8 mouse cellular contexts compared by ENCODE assay signal in the genomic region with DNA sequence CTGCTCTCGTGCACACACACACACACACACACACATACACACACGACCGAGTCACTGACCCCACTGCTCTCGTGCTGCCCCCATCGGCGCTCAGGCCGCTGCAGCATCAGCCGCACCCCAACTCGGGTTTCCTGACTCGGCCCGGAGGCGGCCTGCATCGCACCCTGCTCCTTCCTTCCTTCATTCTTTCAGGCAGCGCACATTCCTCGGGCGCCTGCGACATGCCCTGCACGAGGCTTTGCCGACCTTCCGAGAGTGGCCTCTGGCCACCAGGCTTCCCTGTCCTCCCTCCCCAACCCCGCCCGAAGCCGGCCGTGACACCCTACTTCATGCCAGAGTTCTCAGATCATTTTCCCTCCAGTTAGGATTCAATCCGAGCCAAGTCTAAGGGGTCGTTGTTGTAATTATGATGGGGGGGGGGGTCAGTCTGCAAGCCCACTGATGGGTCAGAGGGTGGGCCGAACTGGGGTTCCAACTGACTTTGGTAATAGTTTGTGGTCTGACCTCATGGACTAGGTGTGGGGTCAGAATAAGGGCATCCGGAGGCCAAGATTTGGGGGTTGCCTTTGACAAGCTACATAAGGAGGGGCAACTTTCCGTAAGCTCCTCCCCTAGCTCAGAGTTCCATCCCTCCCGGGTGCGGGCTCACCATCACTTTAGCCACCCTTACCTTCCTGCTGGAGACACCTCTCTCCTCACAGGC. TPM values are rescaled to one million over a fixed set of nuclear protein-coding genes. Genes with fewer than 3 reads are reported as not detected.
DNase-seq lines count a peak whose midpoint lies in the region; ATAC-seq lines count a peak whose summit lies in the region.

No protein-coding gene starts in this region.

- peaks cover 43% of the 10 kb centered on the region for H3K4me1 ChIP-seq in heart, embryonic 12.5 days (replicated peaks)
- peaks cover 47% of the 10 kb centered on the region for H3K4me1 ChIP-seq in kidney, embryonic 15.5 days
- H3K4me1 ChIP-seq in stomach, embryonic 16.5 days (ENCODE audit: control insufficient read depth, insufficient read depth, low read length), result peaks cover 24% of the 10 kb centered on the region

- peak overlapping the region; percentile 43 for H3K4me3 ChIP-seq in heart, embryonic 12.5 days
- peak overlapping the region; percentile 94 for H3K4me3 ChIP-seq in kidney, embryonic 15.5 days (replicated peaks)
- peak overlapping the region; percentile 88 for H3K4me3 ChIP-seq in stomach, embryonic 16.5 days (replicated peaks; ENCODE audit: low read length)

- H3K9me3 ChIP-seq in heart, embryonic 12.5 days (replicated peaks), result no peaks in the 10 kb centered on the region
- no peaks in the 10 kb centered on the region for H3K9me3 ChIP-seq in kidney, embryonic 15.5 days (replicated peaks)
- H3K9me3 ChIP-seq in stomach, embryonic 16.5 days (replicated peaks; ENCODE audit: control insufficient read depth, low read length), result no peaks in the 10 kb centered on the region

- WGBS in heart, embryonic 12.5 days, result 8% methylated on average over 31 of the region's 31 CpGs
- 4% methylated on average over 30 of the region's 31 CpGs for WGBS in kidney, embryonic 15.5 days
- 7% methylated on average over 30 of the region's 31 CpGs for WGBS in stomach, embryonic 16.5 days

- H3K27ac ChIP-seq in heart, embryonic 12.5 days (ENCODE audit: poor library complexity, severe bottlenecking), result peak overlapping the region; percentile 97
- peak overlapping the region; percentile 100 for H3K27ac ChIP-seq in kidney, embryonic 15.5 days
- peak overlapping the region; percentile 85 for H3K27ac ChIP-seq in stomach, embryonic 16.5 days (ENCODE audit: low read length)

- 0 out of 2 replicates have a peak, but pooled peaks cover 9% of the 10 kb centered on the region for H3K27me3 ChIP-seq in heart, embryonic 12.5 days (replicated peaks)
- no peaks in the 10 kb centered on the region for H3K27me3 ChIP-seq in kidney, embryonic 15.5 days
- no peaks in the 10 kb centered on the region for H3K27me3 ChIP-seq in stomach, embryonic 16.5 days (ENCODE audit: control insufficient read depth, insufficient read depth, low read length)

- H3K36me3 ChIP-seq in heart, embryonic 12.5 days, result no peaks in the 10 kb centered on the region
- 0 out of 2 replicates have a peak, but pooled peaks cover 7% of the 10 kb centered on the region for H3K36me3 ChIP-seq in kidney, embryonic 15.5 days
- no peaks in the 10 kb centered on the region for H3K36me3 ChIP-seq in stomach, embryonic 16.5 days (ENCODE audit: control insufficient read depth, insufficient read depth, low read length)

- peak; percentile 59 for DNase-seq in NIH3T3 (ENCODE audit: low read depth)
- peak; percentile 81 for DNase-seq in embryo, embryonic 11 days
- peak; percentile 82 for DNase-seq in lung, postnatal 10 days
- DNase-seq in cerebellum, adult 9-10 months, result no peak

- peak; percentile 26 for ATAC-seq in heart, embryonic 12.5 days (ENCODE audit: insufficient number of reproducible peaks, low FRiP score)
- ATAC-seq in kidney, embryonic 15.5 days (replicated peaks; ENCODE audit: low FRiP score), result peak; percentile 9
- ATAC-seq in stomach, embryonic 16.5 days (ENCODE audit: insufficient read depth, low FRiP score), result peak; percentile 0; the same call in 1 of the 2 replicates
- no peak for ATAC-seq in megakaryocyte progenitor cell, adult 5-6 weeks (replicated peaks; ENCODE audit: poor library complexity)

- H3K9ac ChIP-seq in heart, embryonic 12.5 days, result peak overlapping the region; percentile 60
- peak overlapping the region; percentile 28; the same call in 1 of the 2 replicates for H3K9ac ChIP-seq in kidney, embryonic 15.5 days
- peak overlapping the region; percentile 56 for H3K9ac ChIP-seq in stomach, embryonic 16.5 days (ENCODE audit: low read length)

- peak overlapping the region; percentile 69 for H3K4me2 ChIP-seq in heart, embryonic 12.5 days
- H3K4me2 ChIP-seq in kidney, embryonic 15.5 days, result peak overlapping the region; percentile 73
- H3K4me2 ChIP-seq in stomach, embryonic 16.5 days (ENCODE audit: low read depth, low read length), result peak overlapping the region; percentile 80

RNA-seq across cellular contexts. Expression of a gene that starts 5.2 kb away (rescaled TPM):
- 320 and 321 TPM in 2 replicates for polyA plus RNA-seq in heart, embryonic 12.5 days (2016; fragmentation: Nextera tagmentation; extraction: Ambion mirVana)
- polyA plus RNA-seq in kidney, embryonic 15.5 days (2015; fragmentation: Nextera tagmentation; extraction: Ambion mirVana), result 862 and 905 TPM in 2 replicates
- polyA plus RNA-seq in stomach, embryonic 16.5 days (2015; fragmentation: Nextera tagmentation; extraction: Ambion mirVana), result 271 and 285 TPM in 2 replicates
- 0.44 and 1.4 TPM in 2 replicates for total RNA-seq in megakaryocyte progenitor cell, adult 5-6 weeks (2015)
- 1.0 and 2.4 TPM in 2 replicates for total RNA-seq in megakaryocyte progenitor cell, adult 5-6 weeks (2017)

RNA-seq across cellular contexts. Expression of a gene that starts 23.7 kb away (rescaled TPM):
- polyA plus RNA-seq in heart, embryonic 12.5 days (2016; fragmentation: Nextera tagmentation; extraction: Ambion mirVana), result 8.1 and 9.3 TPM in 2 replicates
- 9.7 and 10.5 TPM in 2 replicates for polyA plus RNA-seq in kidney, embryonic 15.5 days (2015; fragmentation: Nextera tagmentation; extraction: Ambion mirVana)
- polyA plus RNA-seq in stomach, embryonic 16.5 days (2015; fragmentation: Nextera tagmentation; extraction: Ambion mirVana), result 7.7 and 9.3 TPM in 2 replicates
- 5.6 and 7.5 TPM in 2 replicates for total RNA-seq in megakaryocyte progenitor cell, adult 5-6 weeks (2015)
- 5.9 and 6.1 TPM in 2 replicates for total RNA-seq in megakaryocyte progenitor cell, adult 5-6 weeks (2017)

RNA-seq across cellular contexts. Expression of a gene that starts 57.7 kb away (rescaled TPM):
- 2.9 and 3.4 TPM in 2 replicates for polyA plus RNA-seq in heart, embryonic 12.5 days (2016; fragmentation: Nextera tagmentation; extraction: Ambion mirVana)
- polyA plus RNA-seq in kidney, embryonic 15.5 days (2015; fragmentation: Nextera tagmentation; extraction: Ambion mirVana), result 4.5 and 6.0 TPM in 2 replicates
- polyA plus RNA-seq in stomach, embryonic 16.5 days (2015; fragmentation: Nextera tagmentation; extraction: Ambion mirVana), result 7.0 and 7.1 TPM in 2 replicates
- total RNA-seq in megakaryocyte progenitor cell, adult 5-6 weeks (2015), result not detected in 2 replicates
- total RNA-seq in megakaryocyte progenitor cell, adult 5-6 weeks (2017), result not detected in 2 replicates

Comparison
In these comparisons a context has a peak if more than half of its experiments do, and no peak if none do; other contexts are left out.
1. H3K4me3 ChIP-seq: peak in every context shown above with its lines; median percentile 94 in kidney, embryonic 15.5 days; 88 in stomach, embryonic 16.5 days; 43 in heart, embryonic 12.5 days.